Mouse (Mus musculus) embryonic fibroblast, embryonic 13.5 days (primary cell): ENCODE measurements around the gene Lekr1.

Experiments used
- CTCF ChIP-seq: IDR thresholded peaks from 2 replicates; pipeline ENCODE4 v1.5.1; 2011; ENCODE audit warnings: mild to moderate bottlenecking, control low read depth, low read length, moderate library complexity, borderline replicate concordance; ENCODE audit not compliant: insufficient read depth
- POLR2A ChIP-seq: IDR thresholded peaks from 2 replicates; pipeline ENCODE4 v1.6.1; 2011; ENCODE audit warnings: low read depth, mild to moderate bottlenecking, control low read depth, low read length, moderate library complexity

- no peak for TF ChIP-seq CTCF
- TF ChIP-seq POLR2A, result no peak
Observed at GRCm38 (mm10) chr3:65841175-65841574, 175.1 kb downstream of the Lekr1 start.
